Mouse (Mus musculus) erythroblast, embryonic 14.5 days (primary cell): ENCODE data around the gene Uba1.

ENCODE experiments used
- GATA1 ChIP-seq: IDR thresholded peaks from 2 replicates; pipeline ENCODE4 v1.6.1; 2012; ENCODE audit warnings: low read length, inconsistent platforms, mixed read lengths
- TAL1 ChIP-seq: IDR thresholded peaks from 3 replicates; pipeline ENCODE4 v1.6.1; 2012; ENCODE audit warnings: low read length, inconsistent platforms, mixed read lengths

GRCm38 (mm10) chrX:20617176-20617902 is 40.8 kb upstream of the Uba1 start, which contains the start of the genes Rbm10 and Ndufb11:
- TF ChIP-seq TAL1 (no peak), GATA1 (no peak)
